Mouse (Mus musculus) limb, embryonic 12.5 days (tissue): Measurements from ENCODE around the gene AF067061. TPM values are rescaled to one million over a fixed set of nuclear protein-coding genes. Genes with fewer than 3 reads are reported as not detected.

Source experiments
- ATAC-seq: fragments of 200-750 bp; cut with Nextera tagmentation; 2 replicates; pipeline ENCODE4 v1.8.0; 2017; ENCODE audit warnings: low read depth, moderate TSS enrichment; ENCODE audit not compliant: insufficient number of reproducible peaks, insufficient read depth, low FRiP score, low TSS enrichment
- H3K27ac ChIP-seq: fragments of 300-500 bp; sonication (generic); 2 replicates; pipeline ENCODE4 v1.5.1; 2016; ENCODE audit warnings: mild to moderate bottlenecking, moderate library complexity
- H3K27me3 ChIP-seq: fragments of 300-500 bp; sonication (generic); 2 replicates; pipeline ENCODE4 v1.6.1; 2016; ENCODE audit warnings: mild to moderate bottlenecking, moderate library complexity
- H3K36me3 ChIP-seq: fragments of 300-500 bp; sonication (generic); 2 replicates; pipeline ENCODE4 v1.6.1; 2016; ENCODE audit warnings: mild to moderate bottlenecking, moderate library complexity
- H3K4me1 ChIP-seq: fragments of 300-500 bp; sonication (generic); replicated peaks from 2 replicates; pipeline ENCODE4 v1.6.1; 2016
- H3K4me2 ChIP-seq: fragments of 300-500 bp; sonication (generic); 2 replicates; pipeline ENCODE4 v1.6.1; 2016; ENCODE audit warnings: mild to moderate bottlenecking, moderate library complexity
- H3K4me3 ChIP-seq: fragments of 300-500 bp; sonication (generic); replicated peaks from 2 replicates; pipeline ENCODE4 v1.5.1; 2016; ENCODE audit warnings: mild to moderate bottlenecking
- H3K9ac ChIP-seq: fragments of 300-500 bp; sonication (generic); replicated peaks from 2 replicates; pipeline ENCODE4 v1.6.1; 2016; ENCODE audit warnings: mild to moderate bottlenecking, moderate library complexity
- H3K9me3 ChIP-seq: fragments of 300-500 bp; sonication (generic); 2 replicates; pipeline ENCODE4 v1.6.1; 2016; ENCODE audit warnings: mild to moderate bottlenecking, moderate library complexity
- WGBS: fragments of 180-500 bp; shearing (Covaris S2); methylation state at CpG from one replicate; pipeline ENCODE4 v1.1.7; 2016; 5-methylcytosine and 5-hydroxymethylcytosine counted together
- polyA plus RNA-seq: library from polyadenylated mRNA; unstranded; fragments of >200 nt; fragmentation: Nextera tagmentation; extraction: Ambion mirVana; gene quantifications from 2 replicates; pipeline ENCODE4 v1.2.1, GENCODE M21; 2016

The AF067061 gene
- polyA plus RNA-seq, 1 experiment from 2014 or later: not detected

DNA sequence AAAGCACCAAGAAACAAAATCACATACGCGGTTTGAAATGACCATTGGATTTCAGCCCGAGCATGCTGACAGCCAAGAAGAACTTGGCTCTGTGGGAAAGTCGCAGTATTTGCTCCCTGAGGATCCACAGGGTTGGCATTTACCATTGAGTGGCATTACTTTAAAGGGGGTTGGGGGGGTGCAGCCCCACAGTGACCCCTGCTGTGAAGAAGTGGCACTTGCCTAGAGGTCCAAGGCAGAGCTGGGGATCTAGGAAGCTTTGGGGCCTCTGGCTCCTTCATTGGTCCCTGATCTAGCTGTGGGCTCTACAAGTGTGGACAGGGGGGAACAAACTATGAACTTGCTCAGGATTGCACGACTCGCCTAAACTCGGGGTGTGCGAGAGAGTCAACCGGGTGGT is 15.9 kb downstream of the AF067061 start:
- 91% methylated on average over 9 of the region's 9 CpGs for WGBS

DNA sequence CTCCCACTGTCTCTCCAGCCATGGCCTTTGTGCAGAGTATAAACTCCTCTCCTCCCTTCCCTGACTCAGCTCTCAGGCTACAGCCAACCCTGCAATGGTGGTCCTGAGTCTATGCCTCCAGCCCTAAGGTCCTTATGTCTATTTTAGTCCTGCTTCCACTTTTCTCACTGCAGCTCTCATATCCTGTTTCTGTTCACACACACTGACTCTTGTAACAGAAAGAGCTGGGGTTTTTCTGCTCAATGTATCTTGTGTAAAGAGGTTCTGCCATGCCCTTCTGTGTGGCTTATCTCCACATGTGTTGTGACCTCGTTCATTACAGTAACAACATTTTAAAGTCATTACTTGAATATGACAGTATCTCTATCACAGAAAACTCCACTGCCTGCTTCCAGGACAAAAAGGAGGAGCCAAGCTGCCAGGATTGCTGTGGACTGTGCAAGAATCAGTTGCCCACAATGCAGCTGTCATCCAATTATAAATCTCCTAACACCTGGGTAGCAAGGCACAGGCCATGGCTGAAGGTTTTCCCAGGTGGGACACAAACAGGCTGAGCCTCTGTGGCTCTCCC is 36.5 kb downstream of the AF067061 start:
- ATAC-seq: no peak
- Histone ChIP-seq H3K27ac (no peak overlapping the region), H3K9ac (no peak overlapping the region), H3K4me3 (no peak overlapping the region), H3K36me3 (no peaks in the 10 kb centered on the region), H3K9me3 (no peaks in the 10 kb centered on the region), H3K4me1 (no peaks in the 10 kb centered on the region), H3K4me2 (no peak overlapping the region), H3K27me3 (no peaks in the 10 kb centered on the region)
- 56% methylated on average over 1 of the region's 1 CpGs for WGBS

More for the DNA sequence above, 15.9 kb downstream of the AF067061 start:
- Histone ChIP-seq H3K9ac (no peak overlapping the region), H3K4me2 (no peak overlapping the region), H3K9me3 (no peaks in the 10 kb centered on the region), H3K4me3 (no peak overlapping the region), H3K4me1 (no peaks in the 10 kb centered on the region), H3K27ac (no peak overlapping the region), H3K36me3 (no peaks in the 10 kb centered on the region), H3K27me3 (no peaks in the 10 kb centered on the region)
- no peak for ATAC-seq

DNA sequence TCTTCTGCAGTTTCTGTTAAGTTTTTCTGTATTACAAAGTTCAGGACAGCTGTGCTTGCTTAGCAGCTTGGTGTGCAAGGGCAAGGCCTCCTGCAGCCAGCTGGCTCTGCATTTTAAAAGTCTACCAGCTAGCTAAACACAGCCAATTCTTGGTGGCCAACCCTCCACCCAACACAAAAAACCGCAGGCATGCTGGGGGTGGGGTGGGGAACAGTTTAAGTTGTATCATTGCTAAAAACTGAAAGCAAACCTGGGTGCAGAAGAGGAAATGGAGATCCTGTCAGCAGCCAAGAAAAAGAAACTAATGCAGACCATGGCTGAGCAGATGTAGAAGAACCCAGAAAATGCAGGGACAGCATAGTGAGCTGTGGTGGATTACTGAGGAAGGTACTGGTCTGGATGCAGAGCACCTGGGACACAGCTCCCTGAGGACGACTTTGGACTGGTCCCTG is 37.1 kb downstream of the AF067061 start, which contains the start of gene BC147527:
Gene BC147527 (plus strand): TSS at position 402 of the 452 bp plus-strand sequence.
- H3K9me3 ChIP-seq: no peaks in the 10 kb centered on the region
- H3K4me2 ChIP-seq: no peak within 1 kb of the TSS
- H3K27ac ChIP-seq: no peak within 1 kb of the TSS
- H3K4me3 ChIP-seq: no peak within 1 kb of the TSS
- no peaks in the 10 kb centered on the region for H3K36me3 ChIP-seq
- no peak for ATAC-seq
- no peaks in the 10 kb centered on the region for H3K4me1 ChIP-seq
- WGBS: 54% methylated on average over 2 of the region's 2 CpGs
- H3K9ac ChIP-seq: no peak within 1 kb of the TSS
- H3K27me3 ChIP-seq: no peaks in the 10 kb centered on the region

GRCm38 (mm10) chr13:120300853-120301252 is 37.9 kb downstream of the AF067061 start:
- no peak for ATAC-seq
- Histone ChIP-seq H3K4me1 (no peaks in the 10 kb centered on the region), H3K36me3 (no peaks in the 10 kb centered on the region), H3K9ac (no peak overlapping the region), H3K27me3 (no peaks in the 10 kb centered on the region), H3K27ac (no peak overlapping the region), H3K4me3 (no peak overlapping the region), H3K4me2 (no peak overlapping the region), H3K9me3 (no peaks in the 10 kb centered on the region)
- 91% methylated on average over 4 of the region's 4 CpGs for WGBS

- Histone ChIP-seq H3K27me3 (peaks cover 7% of the 10 kb centered on the region; the same call in 1 of the 2 replicates), H3K4me3 (no peak overlapping the region), H3K4me1 (no peaks in the 10 kb centered on the region), H3K36me3 (no peaks in the 10 kb centered on the region), H3K4me2 (no peak overlapping the region), H3K27ac (no peak overlapping the region), H3K9ac (no peak overlapping the region), H3K9me3 (no peaks in the 10 kb centered on the region)
- no peak for ATAC-seq
- 61% methylated on average over 4 of the region's 4 CpGs for WGBS
These were observed 47.8 kb downstream of the AF067061 start for GRCm38 (mm10) chr13:120310749-120311148.

- WGBS: 42% methylated on average over 14 of the region's 14 CpGs
These were observed 50.7 kb downstream of the AF067061 start for GRCm38 (mm10) chr13:120313584-120313983.

More at GRCm38 (mm10) chr13:120313584-120313983, 50.7 kb downstream of the AF067061 start:
- H3K4me1 ChIP-seq: no peaks in the 10 kb centered on the region
- H3K9me3 ChIP-seq: no peaks in the 10 kb centered on the region
- H3K27me3 ChIP-seq: peaks cover 7% of the 10 kb centered on the region; the same call in 1 of the 2 replicates
- no peak overlapping the region for H3K4me3 ChIP-seq
- no peak for ATAC-seq
- no peak overlapping the region for H3K4me2 ChIP-seq
- H3K27ac ChIP-seq: no peak overlapping the region
- H3K9ac ChIP-seq: no peak overlapping the region
- no peaks in the 10 kb centered on the region for H3K36me3 ChIP-seq

Other genes with a start within 250 kb of the AF067061 start
- not detected in 2 replicates for gene Gm36079, start 236.1 kb upstream of the AF067061 start, polyA plus RNA-seq
- gene Gm21188, start 210.9 kb upstream of the AF067061 start, polyA plus RNA-seq: not detected in 2 replicates
- gene Gm20767, start 122.9 kb upstream of the AF067061 start, polyA plus RNA-seq: not detected in 2 replicates
- gene Gm21818, start 90.7 kb upstream of the AF067061 start, polyA plus RNA-seq: not detected in 2 replicates
- not detected in 2 replicates for gene Gm21762, start 47.2 kb upstream of the AF067061 start, polyA plus RNA-seq
- gene Gm21731, start 24.0 kb upstream of the AF067061 start, polyA plus RNA-seq: not detected in 2 replicates
- 0.35 TPM in 1 of 2 replicates, not detected in the other for gene BC147527, start 37.3 kb downstream of the AF067061 start, polyA plus RNA-seq
- gene Tcstv3, start 53.8 kb downstream of the AF067061 start, polyA plus RNA-seq: not detected in 2 replicates